Mouse (Mus musculus) erythroid progenitor cell, adult 5-6 weeks (primary cell): ENCODE data around the gene Pus7l. TPM values are rescaled to one million over a fixed set of nuclear protein-coding genes. Genes with fewer than 3 reads are reported as not detected.
A peak's percentile ranks its signal among the peaks of the same experiment; 100 is the strongest.

Experiments
- ATAC-seq: replicated peaks from 2 replicates; pipeline ENCODE4 v1.8.0; 2016; ENCODE audit warnings: moderate number of reproducible peaks, mild to moderate bottlenecking, moderate TSS enrichment, inconsistent platforms; ENCODE audit not compliant: poor library complexity, low FRiP score, severe bottlenecking
- total RNA-seq, 2 experiments: library from RNA; stranded (forward) in 1 of 2; stranded (reverse) in 1 of 2; fragments of 150-400 nt in 1 of 2; fragments of 186-747, 209-891 nt in 1 of 2; gene quantifications; 2 replicates each; pipeline versions ENCODE4 v1.2.3 to v1.2.4; 2015 to 2017; ENCODE audit warnings: low replicate concordance in 2 of 2

The Pus7l gene
- total RNA-seq (2015; ENCODE audit: low replicate concordance): 0.84 TPM in 1 of 2 replicates, not detected in the other
- 0.91 and 1.7 TPM in 2 replicates for total RNA-seq (2017; ENCODE audit: low replicate concordance)

- peak; percentile 99 for ATAC-seq
Measured at GRCm38 (mm10) chr15:94543409-94544051, at the start of gene Pus7l, which contains the start of gene Irak4. Gene Pus7l, minus strand, starts transcription at chr15:94543547. Gene Irak4, plus strand, starts transcription at chr15:94543643.

GRCm38 (mm10) chr15:94591356-94591755 is 48.0 kb upstream of the Pus7l start:
- ATAC-seq: no peak

GRCm38 (mm10) chr15:94590083-94590482 is 46.7 kb upstream of the Pus7l start:
- no peak for ATAC-seq

GRCm38 (mm10) chr15:94589219-94590075 is 46.1 kb upstream of the Pus7l start, which contains the start of gene Twf1:
Gene Twf1, minus strand, starts transcription at chr15:94589889.
- ATAC-seq: peak; percentile 99

DNA sequence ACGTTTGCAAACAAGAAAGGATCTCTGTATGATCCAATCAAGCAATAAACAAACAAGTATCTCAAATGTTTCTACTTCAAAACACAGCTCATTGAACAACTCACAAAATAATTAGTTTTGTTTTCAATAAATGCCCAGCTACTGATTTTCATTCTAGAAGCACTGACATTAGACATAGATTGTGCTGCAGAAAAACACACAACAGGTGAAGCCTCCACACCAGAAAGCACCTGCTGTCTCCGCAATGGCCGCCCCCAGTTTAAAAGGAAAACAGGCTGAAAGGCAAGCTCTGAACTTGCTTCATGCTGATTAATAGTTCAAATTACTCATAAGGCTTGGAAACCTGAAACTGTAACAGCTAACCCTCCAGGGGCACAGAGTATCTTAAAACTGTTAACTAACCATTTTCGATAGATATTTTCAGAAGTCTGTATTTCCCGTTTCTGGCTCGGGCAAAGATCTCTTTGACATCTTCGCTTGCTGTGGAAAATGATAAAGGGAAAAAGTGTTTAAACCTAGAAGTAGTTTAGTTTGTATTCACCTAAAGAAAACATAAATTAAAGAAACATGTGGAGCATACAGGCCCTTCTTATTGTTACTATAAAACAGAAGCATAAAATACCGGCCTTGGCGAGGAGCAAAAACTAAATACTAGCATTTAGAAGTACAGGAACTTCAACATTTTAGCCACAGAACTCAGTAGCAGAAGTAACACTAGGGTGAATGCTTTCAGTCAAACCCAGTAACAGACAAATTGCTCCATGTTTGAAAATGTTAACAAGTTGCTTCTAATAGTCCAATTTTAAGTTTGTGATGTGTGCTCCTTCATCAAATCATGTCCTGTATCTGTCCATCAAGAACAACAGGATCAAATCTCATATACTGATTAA is 44.7 kb upstream of the Pus7l start:
- no peak for ATAC-seq

GRCm38 (mm10) chr15:94584738-94585137 is 41.4 kb upstream of the Pus7l start:
- no peak for ATAC-seq

GRCm38 (mm10) chr15:94583153-94583552 is 39.8 kb upstream of the Pus7l start:
- no peak for ATAC-seq

- no peak for ATAC-seq
Measured at GRCm38 (mm10) chr15:94582000-94582593, 38.8 kb upstream of the Pus7l start.

DNA sequence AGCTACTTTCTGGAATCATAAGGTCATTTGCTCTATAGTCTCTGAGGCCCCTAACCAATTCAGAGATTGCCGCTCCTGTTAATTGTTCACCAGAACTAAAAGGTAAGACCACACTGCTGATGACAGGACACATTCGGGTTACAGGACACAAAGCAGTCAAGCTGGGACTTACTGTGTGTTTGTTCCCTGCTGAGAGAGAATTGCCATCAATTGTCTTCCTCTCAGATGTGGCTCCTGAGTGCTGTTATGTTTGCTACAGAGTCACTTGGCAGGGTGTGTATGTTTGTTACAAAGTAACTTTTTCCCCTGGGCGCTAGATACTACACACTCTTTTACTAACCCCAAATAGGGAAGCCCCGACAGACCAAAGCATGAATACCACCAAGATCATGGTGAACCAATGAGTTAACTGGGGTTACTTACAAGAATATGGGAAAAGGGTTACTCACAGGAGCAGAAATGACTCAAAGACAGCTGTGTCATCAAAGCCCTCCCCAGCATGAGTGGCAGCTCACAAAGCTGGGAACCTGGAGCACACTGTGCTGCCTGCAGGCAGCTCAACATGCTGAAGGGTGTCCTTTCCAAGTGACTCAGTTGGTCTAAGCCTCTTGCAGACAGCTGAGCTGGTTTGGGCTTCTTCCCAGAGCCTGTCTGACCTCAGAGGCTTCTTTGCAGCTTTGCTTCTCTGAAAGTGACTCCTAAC is 31.4 kb upstream of the Pus7l start:
- no peak for ATAC-seq

DNA sequence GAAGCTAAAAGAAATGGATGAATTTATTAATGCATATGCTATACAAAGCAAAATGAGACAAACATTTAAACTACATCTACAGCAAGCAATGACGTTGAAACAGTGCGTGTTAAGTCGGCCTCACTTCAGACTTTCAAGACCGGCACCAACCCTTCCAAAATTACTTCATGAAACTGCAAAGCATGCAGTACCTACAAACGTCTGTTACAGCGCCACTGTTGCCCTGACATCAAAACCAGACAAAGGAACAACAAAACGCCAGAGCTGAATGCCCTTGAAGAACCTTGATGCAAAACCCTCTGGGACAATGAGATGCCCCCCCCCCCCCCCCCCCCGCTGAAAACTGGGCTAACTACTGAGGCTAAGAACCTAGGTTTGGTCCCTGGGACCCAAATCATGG is 29.4 kb upstream of the Pus7l start:
- no peak for ATAC-seq

- ATAC-seq: no peak
Measured at GRCm38 (mm10) chr15:94571501-94571900, 28.2 kb upstream of the Pus7l start.

DNA sequence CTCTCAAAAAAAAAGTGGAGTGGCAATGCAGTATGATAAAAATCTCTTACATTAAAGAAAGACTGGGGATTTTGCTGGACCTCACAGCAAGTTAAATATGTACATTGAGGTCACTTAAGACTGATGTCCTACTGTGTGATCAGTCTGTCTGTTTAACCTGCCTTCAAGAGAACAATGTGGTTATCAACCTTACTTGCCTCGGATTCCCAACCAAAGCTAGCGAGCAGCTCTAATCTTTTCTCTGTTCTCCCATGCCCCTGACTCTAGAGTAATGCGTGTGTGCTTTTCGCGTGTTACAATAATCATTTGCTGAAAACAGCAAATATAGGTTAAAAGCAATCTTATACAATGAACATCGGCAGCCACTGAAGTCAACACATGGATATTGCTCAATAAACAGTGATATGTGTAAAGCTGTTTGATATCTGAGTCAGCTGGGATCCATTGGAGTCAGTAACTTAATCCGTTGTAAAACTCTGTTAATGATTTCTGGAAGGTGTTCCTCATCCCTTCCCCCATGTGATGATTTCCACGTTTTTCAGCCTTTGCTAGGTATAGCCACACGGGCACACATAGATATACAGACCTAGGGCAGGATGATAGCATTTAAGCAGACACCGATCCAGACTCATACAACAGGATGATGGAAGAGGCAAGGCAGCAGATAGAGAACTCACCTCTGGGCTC is 25.3 kb upstream of the Pus7l start:
- ATAC-seq: no peak

GRCm38 (mm10) chr15:94565854-94566253 is 22.5 kb upstream of the Pus7l start:
- ATAC-seq: 0 out of 2 replicates have a peak, but pooled peaks have one; percentile 25

- no peak for ATAC-seq
Measured at GRCm38 (mm10) chr15:94564909-94565308, 21.6 kb upstream of the Pus7l start.

GRCm38 (mm10) chr15:94558895-94559656 is 15.7 kb upstream of the Pus7l start:
- ATAC-seq: no peak

DNA sequence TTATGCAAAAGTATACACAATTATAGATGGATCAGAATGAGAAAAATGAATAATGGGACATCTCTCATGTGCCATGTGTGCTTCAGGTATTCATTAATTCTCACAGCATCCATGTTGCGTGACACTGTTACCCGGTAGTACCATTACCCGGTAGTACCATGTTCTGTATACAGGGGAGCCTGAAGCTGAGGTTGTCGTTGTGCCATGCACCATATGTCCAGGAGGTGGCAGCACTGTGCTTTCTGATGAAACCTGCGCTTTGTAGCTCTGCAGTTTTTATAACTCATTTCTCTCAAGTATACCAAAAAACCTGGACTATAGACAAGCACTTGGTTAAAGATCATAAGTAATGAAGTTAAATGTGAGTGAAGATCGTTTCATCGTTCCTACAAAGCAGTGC is 14.1 kb upstream of the Pus7l start:
- peak; percentile 73; the same call in 1 of the 2 replicates for ATAC-seq

GRCm38 (mm10) chr15:94553536-94553935 is 10.2 kb upstream of the Pus7l start:
- no peak for ATAC-seq

- ATAC-seq: no peak
Measured at GRCm38 (mm10) chr15:94544844-94545243, 1.5 kb upstream of the Pus7l start.
